Mouse (Mus musculus) myocyte (in vitro differentiated cells): Measurements from ENCODE around the gene Spsb1. TPM values are rescaled to one million over a fixed set of nuclear protein-coding genes. Genes with fewer than 3 reads are reported as not detected.

Source experiments
- H3K27me3 ChIP-seq: one replicate; pipeline ENCODE4 v1.6.1; 2011; ENCODE audit not compliant: control insufficient read depth, insufficient read depth, insufficient read length
- H3K36me3 ChIP-seq: one replicate; pipeline ENCODE4 v1.6.1; 2011; ENCODE audit not compliant: control insufficient read depth, insufficient read depth
- H3K4me2 ChIP-seq: one replicate; pipeline ENCODE4 v1.6.1; 2011; ENCODE audit warnings: low read depth, control low read depth
- H3K4me3 ChIP-seq: one replicate; pipeline ENCODE4 v1.5.1; 2011; ENCODE audit warnings: mild to moderate bottlenecking, control low read depth, moderate library complexity
- H3K79me2 ChIP-seq: one replicate; pipeline ENCODE4 v1.6.1; 2011; ENCODE audit not compliant: control insufficient read depth, insufficient read depth
- H3ac ChIP-seq: one replicate; pipeline ENCODE4 v1.6.1; 2011; ENCODE audit not compliant: control insufficient read depth, insufficient read length
- CEBPB ChIP-seq: IDR thresholded peaks from 2 replicates; pipeline ENCODE4 v1.6.1; 2011; ENCODE audit warnings: mild to moderate bottlenecking, moderate library complexity; ENCODE audit not compliant: poor library complexity, insufficient read depth, severe bottlenecking
- E2F4 ChIP-seq: IDR thresholded peaks from one replicate; pipeline ENCODE4 v1.6.1; 2011; ENCODE audit warnings: mild to moderate bottlenecking, control low read depth, moderate library complexity; ENCODE audit not compliant: insufficient read depth
- MAX ChIP-seq: IDR thresholded peaks from one replicate; pipeline ENCODE4 v1.6.1; 2011; ENCODE audit warnings: low read depth, mild to moderate bottlenecking, control low read depth
- MYOD1 ChIP-seq, 3 experiments: IDR thresholded peaks; one replicate each; pipeline ENCODE4 v1.6.1; 2011; ENCODE audit warnings: control low read depth in 2 of 3, low read depth in 2 of 3, mild to moderate bottlenecking in 2 of 3, moderate library complexity in 1 of 3; ENCODE audit not compliant: insufficient read length in 2 of 3, control insufficient read depth in 1 of 3
- MYOG ChIP-seq, 3 experiments: IDR thresholded peaks; one replicate each; pipeline ENCODE4 v1.6.1; 2011; ENCODE audit warnings: control low read depth in 2 of 3, low read depth in 2 of 3, mild to moderate bottlenecking in 2 of 3; ENCODE audit not compliant: insufficient read length in 2 of 3, control insufficient read depth in 1 of 3, insufficient read depth in 1 of 3
- POLR2A ChIP-seq: IDR thresholded peaks from one replicate; pipeline ENCODE4 v1.6.1; 2011; ENCODE audit warnings: low read depth, mild to moderate bottlenecking, control low read depth, moderate library complexity; ENCODE audit not compliant: insufficient read length
- POLR2AphosphoS2 ChIP-seq: IDR thresholded peaks from one replicate; pipeline ENCODE4 v1.6.1; 2011; ENCODE audit warnings: low read depth, control low read depth; ENCODE audit not compliant: insufficient read length
- REST ChIP-seq: IDR thresholded peaks from one replicate; pipeline ENCODE4 v1.6.1; 2011; ENCODE audit warnings: mild to moderate bottlenecking, control low read depth, moderate library complexity; ENCODE audit not compliant: insufficient read depth, insufficient read length
- SRF ChIP-seq: IDR thresholded peaks from one replicate; pipeline ENCODE4 v1.6.1; 2011; ENCODE audit warnings: low read depth; ENCODE audit not compliant: control insufficient read depth, insufficient read length
- TCF12 ChIP-seq: IDR thresholded peaks from one replicate; pipeline ENCODE4 v1.6.1; 2011; ENCODE audit warnings: mild to moderate bottlenecking, control low read depth; ENCODE audit not compliant: poor library complexity, insufficient read depth, severe bottlenecking
- TCF3 ChIP-seq: IDR thresholded peaks from one replicate; pipeline ENCODE4 v1.6.1; 2011; ENCODE audit warnings: low read depth, control low read depth; ENCODE audit not compliant: insufficient read length
- USF1 ChIP-seq: IDR thresholded peaks from one replicate; pipeline ENCODE4 v1.6.1; 2011; ENCODE audit warnings: low read depth, mild to moderate bottlenecking, control low read depth, moderate library complexity
- polyA plus RNA-seq: library from polyadenylated mRNA; unstranded; fragments of >200 nt; fragmentation: generic; extraction: Trizol; gene quantifications from one replicate; pipeline ENCODE4 v1.2.1, GENCODE M21; 2012; ENCODE audit warnings: missing spikeins

Gene Spsb1
- polyA plus RNA-seq, 1 experiment: 22.6 TPM

DNA sequence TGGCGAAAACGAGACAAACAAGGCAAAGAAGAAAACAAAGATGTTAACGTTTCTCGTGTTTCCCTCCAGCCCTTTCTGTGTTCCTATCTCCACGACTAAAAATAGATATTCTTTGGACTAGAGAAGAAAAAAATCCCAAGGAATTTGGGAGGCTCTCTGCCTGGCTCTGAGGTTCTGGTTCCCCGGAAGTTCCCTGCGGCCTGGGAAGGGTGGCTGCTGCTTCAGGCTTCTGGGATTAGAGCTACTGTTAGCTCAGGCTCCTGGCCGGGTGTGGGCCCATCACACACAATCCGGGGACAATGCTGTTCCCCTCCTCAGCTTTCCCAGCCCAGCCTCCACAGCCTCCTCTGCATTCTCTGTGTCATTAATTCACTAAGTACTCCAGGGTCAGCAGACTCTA lies 86.8 kb downstream of the Spsb1 start:
- Histone ChIP-seq H3K36me3 (no peaks in the 10 kb centered on the region), H3ac (no peak overlapping the region), H3K79me2 (no peaks in the 10 kb centered on the region), H3K27me3 (no peaks in the 10 kb centered on the region), H3K4me3 (no peak overlapping the region), H3K4me2 (no peak overlapping the region)
- TF ChIP-seq TCF3: no peak
- TF ChIP-seq TCF12: no peak
- TF ChIP-seq MAX: no peak
- TF ChIP-seq MYOG (IDR thresholded peaks at IDR 0.05; ENCODE audit: control insufficient read depth in 1 of 3, insufficient read depth in 1 of 3, insufficient read length in 2 of 3, low read depth in 2 of 3): no peak
- no peak for TF ChIP-seq POLR2A
- TF ChIP-seq CEBPB: no peak
- no peak for TF ChIP-seq MYOD1 (IDR thresholded peaks at IDR 0.05; ENCODE audit: control insufficient read depth in 1 of 3, insufficient read length in 2 of 3, low read depth in 2 of 3)
- TF ChIP-seq SRF: no peak
- TF ChIP-seq E2F4: no peak
- no peak for TF ChIP-seq USF1
- no peak for TF ChIP-seq POLR2AphosphoS2
- TF ChIP-seq REST: no peak

DNA sequence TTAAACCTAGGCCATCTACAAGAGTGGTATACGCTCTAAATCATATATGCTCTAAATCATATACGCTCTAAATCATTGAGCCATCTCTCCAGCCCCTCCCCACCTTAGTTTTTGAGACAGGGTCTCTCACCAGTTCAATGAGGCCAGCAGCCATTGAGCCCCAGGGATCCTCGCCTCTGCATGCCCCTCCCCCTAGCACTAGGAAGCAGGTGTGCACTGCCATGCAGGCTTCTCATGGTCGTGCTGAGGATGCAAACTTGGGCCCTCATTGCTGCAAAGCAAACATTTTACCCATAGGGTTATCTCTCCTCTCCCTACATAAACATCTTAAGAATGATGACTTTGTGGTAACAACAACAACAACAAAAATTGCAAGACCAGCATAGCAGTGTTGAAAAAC lies 87.5 kb downstream of the Spsb1 start:
- Histone ChIP-seq H3ac (no peak overlapping the region), H3K79me2 (no peaks in the 10 kb centered on the region), H3K4me2 (no peak overlapping the region), H3K36me3 (no peaks in the 10 kb centered on the region), H3K27me3 (no peaks in the 10 kb centered on the region), H3K4me3 (no peak overlapping the region)
- TF ChIP-seq CEBPB (no peak), MYOD1 (IDR thresholded peaks at IDR 0.05; ENCODE audit: control insufficient read depth in 1 of 3, insufficient read length in 2 of 3, low read depth in 2 of 3) (peak in 2 of 3 experiments; percentile 4 to 25)

DNA sequence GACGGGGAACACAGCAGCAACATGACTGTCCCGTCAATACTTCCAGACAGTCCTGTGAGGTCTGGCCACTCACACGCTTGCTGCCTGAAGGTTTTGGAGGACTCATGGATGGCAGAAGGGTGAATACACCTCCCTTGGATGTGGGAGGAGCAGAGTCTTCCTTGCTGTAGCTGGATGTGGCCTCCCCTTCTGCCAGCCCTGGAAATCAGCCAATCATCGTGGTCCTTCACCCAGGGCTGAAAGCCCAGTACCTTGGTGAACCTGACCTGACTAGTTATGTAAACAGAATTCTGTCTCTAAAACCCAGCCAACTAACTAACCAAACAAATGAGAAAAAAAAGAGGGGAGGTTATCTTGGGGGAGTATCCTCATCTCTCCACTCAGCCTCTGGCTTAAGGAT lies 90.4 kb downstream of the Spsb1 start:
- H3K27me3 ChIP-seq: no peaks in the 10 kb centered on the region
- no peak overlapping the region for H3ac ChIP-seq
- H3K4me3 ChIP-seq: no peak overlapping the region
- no peak overlapping the region for H3K4me2 ChIP-seq
- H3K36me3 ChIP-seq: no peaks in the 10 kb centered on the region
- no peaks in the 10 kb centered on the region for H3K79me2 ChIP-seq
- TF ChIP-seq POLR2A: no peak
- TF ChIP-seq E2F4: no peak
- no peak for TF ChIP-seq MYOG (IDR thresholded peaks at IDR 0.05; ENCODE audit: control insufficient read depth in 1 of 3, insufficient read depth in 1 of 3, insufficient read length in 2 of 3, low read depth in 2 of 3)
- no peak for TF ChIP-seq REST
- no peak for TF ChIP-seq MYOD1 (IDR thresholded peaks at IDR 0.05; ENCODE audit: control insufficient read depth in 1 of 3, insufficient read length in 2 of 3, low read depth in 2 of 3)
- no peak for TF ChIP-seq TCF12
- no peak for TF ChIP-seq TCF3
- no peak for TF ChIP-seq CEBPB
- no peak for TF ChIP-seq SRF
- TF ChIP-seq POLR2AphosphoS2: no peak
- TF ChIP-seq USF1: no peak
- no peak for TF ChIP-seq MAX

DNA sequence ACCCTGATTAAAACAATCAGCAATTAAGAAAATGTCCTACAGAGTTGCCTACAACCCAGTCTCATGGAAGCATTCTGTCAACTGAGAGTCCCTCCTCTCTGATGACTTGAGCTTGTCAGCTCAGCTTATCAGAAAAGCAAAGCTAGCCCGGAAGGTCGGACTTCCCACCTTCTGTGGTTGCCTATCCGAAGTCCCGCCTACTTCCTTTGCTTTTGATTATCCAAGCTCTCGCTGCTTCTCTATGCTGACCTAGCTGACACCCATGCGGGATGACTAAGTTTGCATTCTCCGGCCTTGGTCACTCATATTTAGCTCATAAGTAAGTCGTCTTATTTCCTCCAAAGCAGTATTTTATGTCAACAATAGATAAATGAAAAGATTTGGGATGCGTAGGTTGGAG lies 91.3 kb downstream of the Spsb1 start:
- Histone ChIP-seq H3K4me2 (no peak overlapping the region), H3K79me2 (no peaks in the 10 kb centered on the region), H3K4me3 (no peak overlapping the region), H3ac (no peak overlapping the region), H3K36me3 (no peaks in the 10 kb centered on the region), H3K27me3 (no peaks in the 10 kb centered on the region)
- no peak for TF ChIP-seq USF1
- TF ChIP-seq POLR2AphosphoS2: no peak
- no peak for TF ChIP-seq REST
- TF ChIP-seq CEBPB: no peak
- TF ChIP-seq MYOD1 (IDR thresholded peaks at IDR 0.05; ENCODE audit: control insufficient read depth in 1 of 3, insufficient read length in 2 of 3, low read depth in 2 of 3): no peak
- TF ChIP-seq POLR2A: no peak
- TF ChIP-seq TCF12: no peak
- no peak for TF ChIP-seq E2F4
- TF ChIP-seq MYOG (IDR thresholded peaks at IDR 0.05; ENCODE audit: control insufficient read depth in 1 of 3, insufficient read depth in 1 of 3, insufficient read length in 2 of 3, low read depth in 2 of 3): no peak

DNA sequence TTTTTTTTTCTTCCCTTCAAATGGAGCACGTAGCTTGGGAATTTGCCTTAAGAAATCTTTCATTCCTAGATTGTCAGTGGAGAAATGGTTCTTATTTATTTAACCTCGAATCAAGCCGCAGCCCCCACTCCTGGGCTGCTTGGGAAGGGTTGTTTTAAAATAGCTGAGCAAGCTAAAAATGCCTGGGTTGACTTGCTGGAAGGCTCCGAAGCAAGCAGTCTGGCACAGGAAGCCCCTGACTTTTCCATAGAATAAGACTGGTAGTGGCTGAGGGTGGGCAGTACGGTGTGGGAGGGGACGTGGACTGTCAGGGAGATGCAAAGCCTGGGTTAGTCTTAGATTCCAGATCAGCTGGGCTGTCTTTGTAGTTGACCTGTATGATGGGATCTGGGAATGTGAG lies 94.5 kb downstream of the Spsb1 start:
- H3K27me3 ChIP-seq: no peaks in the 10 kb centered on the region
- TF ChIP-seq E2F4: no peak
- TF ChIP-seq MYOD1 (IDR thresholded peaks at IDR 0.05; ENCODE audit: control insufficient read depth in 1 of 3, insufficient read length in 2 of 3, low read depth in 2 of 3): no peak
- no peak for TF ChIP-seq POLR2A
- no peak for TF ChIP-seq REST
- TF ChIP-seq SRF: no peak
- no peak for TF ChIP-seq TCF12
- TF ChIP-seq POLR2AphosphoS2: no peak
- no peak for TF ChIP-seq USF1
- TF ChIP-seq TCF3: no peak
- TF ChIP-seq MAX: no peak
- no peaks in the 10 kb centered on the region for H3K79me2 ChIP-seq
- no peaks in the 10 kb centered on the region for H3K36me3 ChIP-seq
- no peak overlapping the region for H3ac ChIP-seq
- no peak overlapping the region for H3K4me3 ChIP-seq
- no peak overlapping the region for H3K4me2 ChIP-seq
